Mouse (Mus musculus) brain, embryonic 14.5 days (tissue): ENCODE results near the gene Irf5.

ENCODE experiments used
- CTCF ChIP-seq: fragments of 200-500 bp; IDR thresholded peaks from 2 replicates; pipeline ENCODE4 v1.5.1; 2012; ENCODE audit warnings: inconsistent platforms, mild to moderate bottlenecking, moderate library complexity, borderline replicate concordance; ENCODE audit not compliant: insufficient read depth, insufficient read length; ENCODE audit errors: extremely low read depth
- POLR2A ChIP-seq: fragments of 200-500 bp; IDR thresholded peaks from 2 replicates; pipeline ENCODE4 v1.6.1; 2012; ENCODE audit warnings: mild to moderate bottlenecking, inconsistent platforms, borderline replicate concordance; ENCODE audit not compliant: poor library complexity, insufficient read depth, insufficient read length, severe bottlenecking; ENCODE audit errors: extremely low read depth

GRCm38 (mm10) chr6:29523301-29524033 lies 3.0 kb upstream of the Irf5 start:
- TF ChIP-seq CTCF (no peak), POLR2A (no peak)
